ENCODE assay signal across 9 mouse cellular contexts in genomic region chr9:116847241-116848135, GRCm38 (mm10).
DNase-seq lines count a peak whose midpoint lies in the region; ATAC-seq lines count a peak whose summit lies in the region.
"Had no signal": no experiment of that assay in that cellular context is flagged by ENCODE, and none has a peak within 500 bp of the region (broad histone marks: within the 10 kb centered on the region; RNA-seq: fewer than 3 reads in every experiment).

No protein-coding gene starts in this region.

- H3K4me2 ChIP-seq in stomach, embryonic 14.5 days (replicated peaks; ENCODE audit: low read depth, low read length): no peak overlapping the region
- H3K4me2 ChIP-seq in midbrain, embryonic 14.5 days (ENCODE audit: low read length): no peak overlapping the region

- H3K9ac ChIP-seq in stomach, embryonic 14.5 days (replicated peaks; ENCODE audit: low read depth, low read length): no peak overlapping the region
- no peak overlapping the region for H3K9ac ChIP-seq in midbrain, embryonic 14.5 days (replicated peaks; ENCODE audit: low read length)
- H3K9ac ChIP-seq: liver, embryonic 14.5 days had no signal

- WGBS in heart, embryonic 10.5 days: 76% methylated on average over 7 of the region's 7 CpGs
- WGBS in stomach, embryonic 14.5 days: 49% methylated on average over 7 of the region's 7 CpGs
- 86% methylated on average over 7 of the region's 7 CpGs for WGBS in midbrain, embryonic 14.5 days

- no peak overlapping the region for H3K27ac ChIP-seq in heart, embryonic 10.5 days
- peak overlapping the region; percentile 18; the same call in 1 of the 2 replicates for H3K27ac ChIP-seq in stomach, embryonic 14.5 days (ENCODE audit: low read length)
- H3K27ac ChIP-seq in midbrain, embryonic 14.5 days (replicated peaks; ENCODE audit: low read depth, low read length): no peak overlapping the region
- H3K27ac ChIP-seq: liver, embryonic 14.5 days had no signal

- no peaks in the 10 kb centered on the region for H3K4me1 ChIP-seq in heart, embryonic 10.5 days
- peaks cover 3% of the 10 kb centered on the region; the same call in 1 of the 2 replicates for H3K4me1 ChIP-seq in stomach, embryonic 14.5 days (ENCODE audit: control insufficient read depth, insufficient read depth, low read length)
- no peaks in the 10 kb centered on the region for H3K4me1 ChIP-seq in midbrain, embryonic 14.5 days (ENCODE audit: control insufficient read depth, insufficient read depth, low read length)

- no peaks in the 10 kb centered on the region for H3K27me3 ChIP-seq in heart, embryonic 10.5 days (ENCODE audit: insufficient read depth, poor library complexity, severe bottlenecking)
- H3K27me3 ChIP-seq in stomach, embryonic 14.5 days (ENCODE audit: control insufficient read depth, insufficient read depth, low read length): no peaks in the 10 kb centered on the region
- no peaks in the 10 kb centered on the region for H3K27me3 ChIP-seq in midbrain, embryonic 14.5 days (ENCODE audit: control insufficient read depth, insufficient read depth, low read length)

- DNase-seq in heart, adult 18-20 months: peak; percentile 81 to 89
- no peak for DNase-seq in heart, embryonic 10.5 days (ENCODE audit: low spot score)
- DNase-seq in heart, adult 8-10 months (ENCODE audit: low spot score): peak; percentile 75
- peak; percentile 90 for DNase-seq in kidney, postnatal 14 days
- no peak for DNase-seq in midbrain, embryonic 14.5 days
- DNase-seq in left cerebral cortex, adult 11 months (ENCODE audit: low spot score): no peak

- no peaks in the 10 kb centered on the region for H3K36me3 ChIP-seq in heart, embryonic 10.5 days
- H3K36me3 ChIP-seq in stomach, embryonic 14.5 days (ENCODE audit: control insufficient read depth, insufficient read depth, low read length): no peaks in the 10 kb centered on the region
- no peaks in the 10 kb centered on the region for H3K36me3 ChIP-seq in midbrain, embryonic 14.5 days (ENCODE audit: control insufficient read depth, insufficient read depth, low read length)

- no peaks in the 10 kb centered on the region for H3K9me3 ChIP-seq in heart, embryonic 10.5 days
- no peaks in the 10 kb centered on the region for H3K9me3 ChIP-seq in stomach, embryonic 14.5 days (ENCODE audit: control insufficient read depth, low read depth, low read length)
- H3K9me3 ChIP-seq in midbrain, embryonic 14.5 days (ENCODE audit: control insufficient read depth, low read length): no peaks in the 10 kb centered on the region

- ATAC-seq in stomach, embryonic 14.5 days (ENCODE audit: insufficient number of reproducible peaks, insufficient read depth, low FRiP score, low read depth): peak; percentile 86
- ATAC-seq in midbrain, embryonic 14.5 days (ENCODE audit: low FRiP score, low TSS enrichment): no peak
- no peak for ATAC-seq in megakaryocyte, adult 5-6 weeks (ENCODE audit: poor library complexity, severe bottlenecking)

- H3K4me3 ChIP-seq in heart, embryonic 10.5 days: no peak overlapping the region
- no peak overlapping the region for H3K4me3 ChIP-seq in stomach, embryonic 14.5 days (ENCODE audit: low read depth, low read length)
- H3K4me3 ChIP-seq in midbrain, embryonic 14.5 days (replicated peaks; ENCODE audit: low read depth, low read length): no peak overlapping the region

Comparison
In these comparisons a context has a peak if more than half of its experiments do, and no peak if none do; other contexts are left out.
1. DNase-seq: peak in heart, adult 18-20 months (2 of 2), heart, adult 8-10 months (single experiment) and kidney, postnatal 14 days (single experiment); none in heart, embryonic 10.5 days (single experiment), midbrain, embryonic 14.5 days (single experiment) and left cerebral cortex, adult 11 months (single experiment).